Mouse (Mus musculus): ENCODE results near the gene Tldc1.

Tldc1 gene

GRCm38 (mm10) chr8:119728351-119728895, 49.8 kb downstream of the Tldc1 start:
- no peak for TF ChIP-seq GATA4 (IDR thresholded peaks at IDR 0.05; ENCODE audit: insufficient replicate concordance, low read length)

GRCm38 (mm10) chr8:119727093-119727492, 51.1 kb downstream of the Tldc1 start:
- no peak for TF ChIP-seq GATA4 (IDR thresholded peaks at IDR 0.05; ENCODE audit: insufficient replicate concordance, low read length)

GRCm38 (mm10) chr8:119724596-119724995, 53.6 kb downstream of the Tldc1 start:
- TF ChIP-seq GATA4 (IDR thresholded peaks at IDR 0.05; ENCODE audit: insufficient replicate concordance, low read length), result no peak

- TF ChIP-seq GATA4 (IDR thresholded peaks at IDR 0.05; ENCODE audit: insufficient replicate concordance, low read length), result no peak
Observed at GRCm38 (mm10) chr8:119723676-119724075, 54.5 kb downstream of the Tldc1 start.

GRCm38 (mm10) chr8:119722348-119722747, 55.9 kb downstream of the Tldc1 start:
- TF ChIP-seq GATA4 (IDR thresholded peaks at IDR 0.05; ENCODE audit: insufficient replicate concordance, low read length), result no peak

- no peak for TF ChIP-seq GATA4 (IDR thresholded peaks at IDR 0.05; ENCODE audit: insufficient replicate concordance, low read length)
Observed at GRCm38 (mm10) chr8:119719011-119719501, 59.2 kb downstream of the Tldc1 start.

GRCm38 (mm10) chr8:119717765-119718164, 60.5 kb downstream of the Tldc1 start:
- no peak for TF ChIP-seq GATA4 (IDR thresholded peaks at IDR 0.05; ENCODE audit: insufficient replicate concordance, low read length)

GRCm38 (mm10) chr8:119716730-119717299, 61.4 kb downstream of the Tldc1 start:
- TF ChIP-seq GATA4 (IDR thresholded peaks at IDR 0.05; ENCODE audit: insufficient replicate concordance, low read length), result no peak

GRCm38 (mm10) chr8:119715221-119715620, 63.0 kb downstream of the Tldc1 start:
- TF ChIP-seq GATA4 (IDR thresholded peaks at IDR 0.05; ENCODE audit: insufficient replicate concordance, low read length), result no peak

- no peak for TF ChIP-seq GATA4 (IDR thresholded peaks at IDR 0.05; ENCODE audit: insufficient replicate concordance, low read length)
Observed at GRCm38 (mm10) chr8:119713421-119713820, 64.8 kb downstream of the Tldc1 start.

GRCm38 (mm10) chr8:119712226-119712625, 66.0 kb downstream of the Tldc1 start:
- TF ChIP-seq GATA4 (IDR thresholded peaks at IDR 0.05; ENCODE audit: insufficient replicate concordance, low read length), result no peak

Measured in liver, adult (tissue).